In genomic region chr15:78845321-78845720, GRCm38 (mm10) we compare ENCODE assay signal across 9 mouse cellular contexts. TPM values are rescaled to one million over a fixed set of nuclear protein-coding genes. Genes with fewer than 3 reads are reported as not detected.
A peak's percentile ranks its signal among the peaks of the same experiment; 100 is the strongest.
DNase-seq lines count a peak whose midpoint lies in the region; ATAC-seq and TF ChIP-seq lines count a peak whose summit lies in the region.
"Had no signal": no experiment of that assay in that cellular context is flagged by ENCODE, and none has a peak within 500 bp of the region (broad histone marks: within the 10 kb centered on the region; RNA-seq: fewer than 3 reads in every experiment).

No protein-coding gene starts in this region.

- peak overlapping the region; percentile 16; the same call in 1 of the 2 replicates for H3K4me3 ChIP-seq in left cerebral cortex, adult 2 months
- peak overlapping the region; percentile 76 for H3K4me3 ChIP-seq in heart, embryonic 10.5 days
- peak overlapping the region; percentile 11 for H3K4me3 ChIP-seq in small intestine, adult 2 months (ENCODE audit: low read depth, low read length)
- H3K4me3 ChIP-seq in forebrain, embryonic 13.5 days: no peak overlapping the region

- TF ChIP-seq POLR2A in small intestine, adult 2 months (IDR thresholded peaks at IDR 0.05; ENCODE audit: low read depth, low read length): no peak

- no peaks in the 10 kb centered on the region for H3K9me3 ChIP-seq in heart, embryonic 10.5 days
- H3K9me3 ChIP-seq in forebrain, embryonic 13.5 days (replicated peaks): no peaks in the 10 kb centered on the region

- H3K27me3 ChIP-seq in heart, embryonic 10.5 days (ENCODE audit: insufficient read depth, poor library complexity, severe bottlenecking): peaks cover 40% of the 10 kb centered on the region
- H3K27me3 ChIP-seq in small intestine, adult 2 months (ENCODE audit: control insufficient read depth, insufficient read depth, low read length): peaks cover 2% of the 10 kb centered on the region; the same call in 1 of the 2 replicates
- H3K27me3 ChIP-seq in forebrain, embryonic 13.5 days: peaks cover 67% of the 10 kb centered on the region

- H3K9ac ChIP-seq in forebrain, embryonic 13.5 days: no peak overlapping the region

- intact Hi-C loops in left cerebral cortex, adult 2 months (cut with DNase I): loop anchor here (5.0 kb wide), 1 partner anchor 223 kb away; no protein-coding TSS in a partner anchor

- TF ChIP-seq CTCF in left cerebral cortex, adult 2 months (IDR thresholded peaks at IDR 0.05): no peak
- TF ChIP-seq CTCF in small intestine, adult 2 months (IDR thresholded peaks at IDR 0.05; ENCODE audit: extremely low read depth, insufficient read length, insufficient replicate concordance, low read depth, low read length): no peak

- H3K36me3 ChIP-seq in heart, embryonic 10.5 days: peaks cover 26% of the 10 kb centered on the region
- H3K36me3 ChIP-seq in small intestine, adult 2 months (ENCODE audit: control insufficient read depth, insufficient read depth, low read length): peaks cover 13% of the 10 kb centered on the region
- no peaks in the 10 kb centered on the region for H3K36me3 ChIP-seq in forebrain, embryonic 13.5 days (ENCODE audit: poor library complexity, severe bottlenecking)

- DNase-seq in left cerebral cortex, adult 2 months (ENCODE audit: extremely low spot score in 1 of 2, low spot score in 2 of 2): no peak
- no peak for DNase-seq in left cerebral cortex, adult 11 months (ENCODE audit: low spot score)
- DNase-seq in heart, embryonic 10.5 days (ENCODE audit: low spot score): no peak
- DNase-seq in kidney, postnatal 25 days: peak; percentile 53 to 81
- no peak for DNase-seq in thymus, postnatal 14 days
- no peak for DNase-seq in layer of hippocampus, postnatal 25 days (ENCODE audit: extremely low spot score in 1 of 2, low spot score in 1 of 2)

- ATAC-seq in forebrain, embryonic 13.5 days: no peak

- H3K4me2 ChIP-seq in forebrain, embryonic 13.5 days: no peak overlapping the region

- WGBS in heart, embryonic 10.5 days: 38% methylated on average over 11 of the region's 11 CpGs
- WGBS in small intestine, adult 2 months: 12% methylated on average over 11 of the region's 11 CpGs
- 78% methylated on average over 11 of the region's 11 CpGs for WGBS in forebrain, embryonic 13.5 days

- H3K4me1 ChIP-seq in heart, embryonic 10.5 days: peaks cover 84% of the 10 kb centered on the region
- H3K4me1 ChIP-seq in small intestine, adult 2 months (ENCODE audit: control insufficient read depth, insufficient read depth, insufficient read length, low read length): peaks cover 23% of the 10 kb centered on the region
- peaks cover 30% of the 10 kb centered on the region for H3K4me1 ChIP-seq in forebrain, embryonic 13.5 days

- peak overlapping the region; percentile 66 for H3K27ac ChIP-seq in left cerebral cortex, adult 2 months
- peak overlapping the region; percentile 96 for H3K27ac ChIP-seq in heart, embryonic 10.5 days
- H3K27ac ChIP-seq in small intestine, adult 2 months (ENCODE audit: insufficient read depth, low read depth, low read length): peak overlapping the region; percentile 81
- H3K27ac ChIP-seq in forebrain, embryonic 13.5 days: no peak overlapping the region

RNA-seq across cellular contexts. Expression of gene Cdc42ep1, which starts 2.9 kb away (rescaled TPM):
- total RNA-seq in left cerebral cortex, adult 2 months (2021): 10 to 100 TPM; 10.6 to 13.1 TPM
- 35.1 and 37.3 TPM in 2 replicates for polyA plus RNA-seq in heart, embryonic 10.5 days (2016; fragmentation: Nextera tagmentation; extraction: Ambion mirVana)
- polyA plus RNA-seq in small intestine, adult 2 months (2012; rRNA removed): 18.9 and 26.0 TPM in 2 replicates
- polyA plus RNA-seq in forebrain, embryonic 13.5 days (2015; fragmentation: Nextera tagmentation; extraction: Ambion mirVana): 5.0 and 5.5 TPM in 2 replicates
- 10 to 100 TPM; 14.2 to 14.9 TPM for total RNA-seq in layer of hippocampus, postnatal 25 days (2021)
- total RNA-seq: neutrophil, adult 5-6 weeks had no signal

RNA-seq across cellular contexts. Expression of gene Lgals2, which starts 10.0 kb away (rescaled TPM):
- not detected for total RNA-seq in left cerebral cortex, adult 2 months (2021)
- 2.2 TPM in 1 of 2 replicates, not detected in the other for polyA plus RNA-seq in heart, embryonic 10.5 days (2016; fragmentation: Nextera tagmentation; extraction: Ambion mirVana)
- polyA plus RNA-seq in small intestine, adult 2 months (2012; rRNA removed): 637 and 2,134 TPM in 2 replicates
- polyA plus RNA-seq in forebrain, embryonic 13.5 days (2015; fragmentation: Nextera tagmentation; extraction: Ambion mirVana): not detected in 2 replicates
- not detected for total RNA-seq in layer of hippocampus, postnatal 25 days (2021)
- total RNA-seq: neutrophil, adult 5-6 weeks had no signal

RNA-seq across cellular contexts. Expression of gene Gga1, which starts 31.7 kb away (rescaled TPM):
- total RNA-seq in left cerebral cortex, adult 2 months (2021): 10 to 100 TPM; 64.8 to 68.2 TPM
- 51.5 and 56.6 TPM in 2 replicates for polyA plus RNA-seq in heart, embryonic 10.5 days (2016; fragmentation: Nextera tagmentation; extraction: Ambion mirVana)
- polyA plus RNA-seq in small intestine, adult 2 months (2012; rRNA removed): 62.5 and 105 TPM in 2 replicates
- polyA plus RNA-seq in forebrain, embryonic 13.5 days (2015; fragmentation: Nextera tagmentation; extraction: Ambion mirVana): 50.3 and 53.7 TPM in 2 replicates
- total RNA-seq in layer of hippocampus, postnatal 25 days (2021): 10 to 100 TPM; 57.1 to 59.0 TPM

RNA-seq across cellular contexts. Expression of gene Card10, which starts 42.5 kb away (rescaled TPM):
- 1 to 10 TPM; 4.8 TPM for total RNA-seq in left cerebral cortex, adult 2 months (2021)
- 3.5 and 4.0 TPM in 2 replicates for polyA plus RNA-seq in heart, embryonic 10.5 days (2016; fragmentation: Nextera tagmentation; extraction: Ambion mirVana)
- polyA plus RNA-seq in small intestine, adult 2 months (2012; rRNA removed): 15.8 and 28.3 TPM in 2 replicates
- 0.92 and 0.93 TPM in 2 replicates for polyA plus RNA-seq in forebrain, embryonic 13.5 days (2015; fragmentation: Nextera tagmentation; extraction: Ambion mirVana)
- total RNA-seq in layer of hippocampus, postnatal 25 days (2021): 1 to 10 TPM; 5.0 to 5.5 TPM

RNA-seq across cellular contexts. Expression of gene Gm49510, which starts 54.1 kb away (rescaled TPM):
- total RNA-seq in left cerebral cortex, adult 2 months (2021): not detected
- 0.11 and 0.38 TPM in 2 replicates for polyA plus RNA-seq in heart, embryonic 10.5 days (2016; fragmentation: Nextera tagmentation; extraction: Ambion mirVana)
- 0.13 TPM in 1 of 2 replicates, not detected in the other for polyA plus RNA-seq in small intestine, adult 2 months (2012; rRNA removed)
- 0.15 and 0.16 TPM in 2 replicates for polyA plus RNA-seq in forebrain, embryonic 13.5 days (2015; fragmentation: Nextera tagmentation; extraction: Ambion mirVana)
- not detected for total RNA-seq in layer of hippocampus, postnatal 25 days (2021)

Comparison
In these comparisons a context has a peak if more than half of its experiments do, and no peak if none do; other contexts are left out.
1. DNase-seq: peak in kidney, postnatal 25 days (2 of 2); none in left cerebral cortex, adult 2 months (0 of 2), left cerebral cortex, adult 11 months (single experiment), heart, embryonic 10.5 days (single experiment), thymus, postnatal 14 days (single experiment) and layer of hippocampus, postnatal 25 days (0 of 2).
2. RNA of gene Lgals2, which starts 10.0 kb away (polyA plus RNA-seq): 637 to 2,134 TPM in small intestine, adult 2 months; 2.2 TPM in heart, embryonic 10.5 days and not detected in forebrain, embryonic 13.5 days; every median in the first group is over 100 times any median in the second.